Mouse (Mus musculus): Measurements from ENCODE around the gene Zfp984. TPM values are rescaled to one million over a fixed set of nuclear protein-coding genes. Genes with fewer than 3 reads are reported as not detected.
"Not testable (repeated sequence)": the region's sequence is repeated elsewhere in the genome, so short reads cannot be mapped to it uniquely, and the experiment has no call there.

The Zfp984 gene
- polyA plus RNA-seq, 1 experiment from 2014 or later = 6.4 TPM

DNA sequence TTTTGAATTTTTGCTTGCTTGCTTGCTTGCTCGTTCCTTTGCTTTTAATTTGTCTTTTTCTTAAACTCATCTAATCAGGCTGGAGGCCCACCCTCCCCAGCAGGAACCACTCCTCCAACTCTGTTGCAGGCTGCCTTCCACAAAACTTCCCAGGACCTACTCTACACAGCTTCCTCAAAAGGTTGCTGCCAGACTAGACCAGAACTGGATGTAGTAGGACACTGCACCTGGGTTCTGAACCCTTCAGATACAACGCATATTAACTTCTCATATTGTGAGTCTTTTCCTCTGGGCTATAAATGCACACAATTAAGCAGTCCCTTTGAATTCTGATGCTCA, 347 bp upstream of the Zfp984 start:
- 41% methylated on average over 2 of the region's 2 CpGs for WGBS (ENCODE audit: insufficient replicate concordance)
- H3K36me3 ChIP-seq; H3K27me3 ChIP-seq; H3K27ac ChIP-seq; H3K9me3 ChIP-seq (replicated peaks); ATAC-seq (ENCODE audit: low read depth); H3K9ac ChIP-seq; DNase-seq: not testable (repeated sequence)
- Histone ChIP-seq H3K4me2 (peak overlapping the region; percentile 72), H3K4me3 (replicated peaks) (peak overlapping the region; percentile 69), H3K4me1 (replicated peaks) (peaks cover 22% of the 10 kb centered on the region)

DNA sequence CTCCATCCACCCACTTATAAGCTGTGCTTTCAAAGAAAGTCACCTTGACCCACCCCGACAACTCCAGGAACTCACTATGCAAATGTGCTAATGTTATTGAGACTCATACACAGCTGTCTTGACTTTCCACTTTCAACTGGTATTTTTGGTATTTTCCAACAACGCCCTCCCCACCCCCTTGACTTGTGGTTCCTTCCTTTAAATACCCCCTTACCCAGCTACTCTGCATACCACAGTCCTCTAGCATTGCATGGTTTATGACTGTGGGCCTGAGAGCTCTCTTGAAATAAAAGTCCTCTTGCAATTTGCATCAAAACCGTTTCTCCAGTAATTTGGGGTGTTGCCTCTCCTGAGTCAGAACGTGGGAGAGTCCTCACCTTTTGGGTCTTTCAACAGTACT, 1.1 kb downstream of the Zfp984 start:
- peak overlapping the region; percentile 78 for H3K9ac ChIP-seq
- not testable (repeated sequence) for ATAC-seq (ENCODE audit: low read depth)

DNA sequence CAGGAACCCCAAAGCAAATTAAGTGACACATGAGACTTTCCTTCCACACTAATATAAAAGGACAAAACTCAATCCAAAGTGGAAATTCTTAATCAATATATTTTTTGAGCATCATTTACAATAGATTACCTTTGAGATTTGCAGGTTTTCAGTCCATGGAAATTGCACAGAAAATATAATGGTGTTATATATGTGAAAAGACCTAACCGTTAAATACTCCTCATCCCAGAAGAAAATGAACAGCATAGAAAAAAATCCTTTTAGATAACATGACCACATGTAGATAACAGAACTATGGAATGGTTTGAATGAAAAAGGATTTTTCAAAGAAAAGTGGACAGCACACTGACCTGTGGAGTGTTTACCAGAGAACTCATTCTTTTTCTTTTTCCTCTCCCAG, 14.3 kb downstream of the Zfp984 start:
- not testable (repeated sequence) for H3K27me3 ChIP-seq; H3K4me2 ChIP-seq; H3K9ac ChIP-seq; H3K4me1 ChIP-seq (replicated peaks); DNase-seq; H3K4me3 ChIP-seq (replicated peaks); ATAC-seq (ENCODE audit: low read depth); H3K27ac ChIP-seq; H3K9me3 ChIP-seq (replicated peaks)
- WGBS (ENCODE audit: insufficient replicate concordance) = 81% methylated on average over 1 of the region's 1 CpGs
- peaks cover 24% of the 10 kb centered on the region for H3K36me3 ChIP-seq

More for the DNA sequence above, 1.1 kb downstream of the Zfp984 start:
- Histone ChIP-seq H3K4me3 (replicated peaks) (peak overlapping the region; percentile 69), H3K4me2 (peak overlapping the region; percentile 72), H3K4me1 (replicated peaks) (peaks cover 16% of the 10 kb centered on the region)
- H3K27ac ChIP-seq; H3K9me3 ChIP-seq (replicated peaks); H3K27me3 ChIP-seq; DNase-seq; H3K36me3 ChIP-seq: not testable (repeated sequence)
- WGBS (ENCODE audit: insufficient replicate concordance) = 58% methylated on average over 4 of the region's 4 CpGs

DNA sequence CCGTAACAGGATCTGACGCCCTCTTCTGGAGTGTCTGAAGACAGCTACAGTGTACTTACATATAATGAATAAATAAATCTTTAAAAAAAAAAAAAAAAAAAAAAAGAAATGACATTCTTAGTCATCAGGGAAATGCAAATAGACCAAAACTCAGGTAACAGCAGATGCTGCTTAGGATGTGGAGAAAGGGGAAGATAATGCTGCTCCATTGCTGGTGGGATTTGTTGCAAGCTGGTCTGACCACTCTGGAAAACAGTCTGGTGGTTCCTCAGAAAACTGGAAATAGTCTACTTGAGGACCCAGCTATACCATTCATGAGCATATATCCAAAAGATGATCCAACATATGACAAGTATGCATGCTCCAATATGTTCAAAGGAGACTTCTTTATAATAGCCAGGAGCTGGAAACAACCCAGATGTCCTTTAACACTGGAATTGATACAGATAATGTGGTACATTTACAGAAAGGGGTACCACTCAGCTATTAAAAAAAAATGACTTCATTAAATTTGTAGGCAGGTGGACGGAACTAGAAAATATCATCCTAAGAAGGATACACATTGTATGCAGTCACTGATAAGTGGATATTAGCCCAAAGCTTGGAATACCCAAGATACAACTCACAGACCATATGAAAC, 15.4 kb downstream of the Zfp984 start:
- not testable (repeated sequence) for H3K4me2 ChIP-seq; H3K9me3 ChIP-seq (replicated peaks); H3K4me1 ChIP-seq (replicated peaks); H3K4me3 ChIP-seq (replicated peaks); H3K27ac ChIP-seq; ATAC-seq (ENCODE audit: low read depth); H3K27me3 ChIP-seq; H3K9ac ChIP-seq; DNase-seq
- peaks cover 24% of the 10 kb centered on the region for H3K36me3 ChIP-seq
- WGBS (ENCODE audit: insufficient replicate concordance) = 61% methylated on average over 3 of the region's 3 CpGs

DNA sequence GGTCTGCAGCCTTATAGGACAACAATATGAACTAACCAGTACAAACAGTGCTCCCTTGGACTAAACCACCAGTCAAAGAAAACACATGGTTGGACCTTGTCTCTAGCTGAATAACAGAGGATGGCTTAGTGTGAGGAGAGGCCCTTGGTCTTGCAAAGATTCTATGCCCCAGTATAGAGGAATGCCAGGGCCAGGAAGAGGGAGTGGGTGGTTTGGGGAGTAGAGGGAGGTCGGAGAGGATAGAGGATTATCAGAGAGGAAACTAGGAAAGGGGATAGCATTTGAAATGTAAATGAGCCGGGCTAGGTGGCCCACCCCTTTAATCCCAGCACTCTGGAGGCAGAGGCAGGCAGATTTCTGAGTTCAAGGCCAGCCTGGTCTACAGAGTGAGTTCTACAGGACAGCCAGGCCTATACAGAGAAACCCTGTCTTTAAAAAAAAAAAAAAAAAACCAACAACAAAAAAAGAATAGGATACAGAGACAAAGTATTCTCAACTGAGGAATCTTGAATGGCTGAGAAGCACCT, 16.1 kb downstream of the Zfp984 start:
- not testable (repeated sequence) for ATAC-seq (ENCODE audit: low read depth); H3K4me2 ChIP-seq; H3K27ac ChIP-seq; H3K9ac ChIP-seq; DNase-seq; H3K4me3 ChIP-seq (replicated peaks); H3K9me3 ChIP-seq (replicated peaks); H3K4me1 ChIP-seq (replicated peaks); H3K27me3 ChIP-seq
- H3K36me3 ChIP-seq = peaks cover 28% of the 10 kb centered on the region
- WGBS (ENCODE audit: insufficient replicate concordance) = 51% methylated on average over 2 of the region's 2 CpGs

DNA sequence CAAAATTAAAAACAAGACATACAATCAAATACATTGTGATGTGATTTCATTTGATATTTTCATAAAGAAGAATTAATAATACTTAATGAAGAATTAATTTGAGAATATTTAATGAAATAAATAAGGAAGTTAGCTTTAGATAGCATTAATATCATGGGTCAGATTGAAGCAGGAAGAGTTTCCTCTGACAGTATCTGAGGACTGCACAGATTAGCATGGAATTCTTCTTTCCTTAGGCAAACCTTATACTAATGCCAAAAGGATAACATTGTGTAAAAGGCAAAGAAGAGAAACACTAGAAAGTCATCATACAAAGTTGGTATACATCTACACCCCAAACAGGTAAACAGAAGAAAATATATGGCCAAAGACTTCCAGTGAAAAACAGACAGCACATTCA, 17.9 kb downstream of the Zfp984 start:
- H3K36me3 ChIP-seq = peaks cover 32% of the 10 kb centered on the region
- H3K4me3 ChIP-seq (replicated peaks); H3K27me3 ChIP-seq; H3K9ac ChIP-seq; H3K4me2 ChIP-seq; H3K4me1 ChIP-seq (replicated peaks); DNase-seq; H3K9me3 ChIP-seq (replicated peaks); H3K27ac ChIP-seq; ATAC-seq (ENCODE audit: low read depth): not testable (repeated sequence)

DNA sequence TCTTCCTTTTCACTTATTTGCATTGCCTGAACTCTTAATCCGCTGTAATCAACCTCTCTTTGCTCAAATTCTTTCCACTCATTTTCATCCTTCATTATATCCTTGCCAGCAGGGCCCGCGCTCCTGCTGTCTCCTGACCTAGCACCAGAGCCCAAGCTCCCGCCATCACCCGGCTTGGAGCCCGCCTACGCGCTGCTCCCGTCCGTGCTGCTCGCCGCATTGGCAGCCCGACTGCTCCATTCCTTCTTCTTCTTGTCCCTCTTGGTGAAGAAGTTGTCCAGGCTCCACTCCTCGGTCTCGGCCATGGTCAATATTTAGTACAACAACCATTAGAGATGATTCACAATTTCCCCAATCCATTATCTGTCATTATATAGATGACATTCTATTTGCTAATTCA, 63.3 kb downstream of the Zfp984 start:
- not testable (repeated sequence) for H3K9ac ChIP-seq; H3K27ac ChIP-seq; H3K36me3 ChIP-seq; DNase-seq; ATAC-seq (ENCODE audit: low read depth); H3K27me3 ChIP-seq; H3K4me2 ChIP-seq; H3K9me3 ChIP-seq (replicated peaks); H3K4me3 ChIP-seq (replicated peaks); H3K4me1 ChIP-seq (replicated peaks)
- WGBS (ENCODE audit: insufficient replicate concordance) = 80% methylated on average over 14 of the region's 15 CpGs

DNA sequence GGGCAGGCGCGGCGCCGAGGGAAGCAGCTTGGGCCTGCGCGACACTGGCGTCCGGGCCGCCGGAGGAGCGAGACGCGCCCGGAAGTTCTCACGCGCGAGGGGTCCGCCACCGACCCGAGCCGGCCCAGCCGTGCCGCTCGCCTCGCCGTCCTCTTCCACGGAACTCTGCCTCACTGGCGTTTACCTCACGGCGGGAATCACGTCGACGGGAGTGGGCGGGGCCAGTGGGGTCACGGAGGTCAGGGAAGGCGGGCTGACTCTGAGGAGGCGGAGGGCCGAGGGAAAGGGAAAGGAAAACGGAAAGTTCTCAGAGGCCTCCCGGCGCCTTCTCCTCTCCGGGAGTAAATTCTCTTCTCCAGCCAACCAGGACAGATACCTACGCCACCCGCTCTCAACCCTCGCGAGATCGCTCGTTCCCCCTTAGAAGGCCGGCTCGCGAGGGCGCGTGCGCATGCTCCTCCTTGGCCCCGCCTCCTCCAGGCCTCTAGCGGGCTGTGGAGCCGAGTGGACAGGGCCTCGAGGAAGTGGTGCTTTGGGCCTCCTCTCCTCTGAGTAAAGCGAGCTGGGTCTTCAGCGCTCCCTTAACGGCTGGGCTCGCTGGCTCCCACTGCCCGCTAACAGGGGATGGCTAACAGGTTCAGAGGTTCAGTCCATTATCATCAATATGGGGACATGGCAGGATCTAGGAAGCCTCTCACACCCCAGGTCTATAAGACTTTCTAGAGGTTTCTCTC, 70.8 kb downstream of the Zfp984 start:
- H3K4me2 ChIP-seq = peak overlapping the region; percentile 66
- H3K9me3 ChIP-seq (replicated peaks); H3K4me1 ChIP-seq (replicated peaks); H3K36me3 ChIP-seq; H3K9ac ChIP-seq; H3K27ac ChIP-seq; ATAC-seq (ENCODE audit: low read depth); H3K27me3 ChIP-seq; DNase-seq: not testable (repeated sequence)
- H3K4me3 ChIP-seq (replicated peaks) = peak overlapping the region; percentile 50
- 24% methylated on average over 63 of the region's 63 CpGs for WGBS (ENCODE audit: insufficient replicate concordance)

Other genes starting within 250 kb of the Zfp984 start
- gene Zfp979, start 167.3 kb downstream of the Zfp984 start, polyA plus RNA-seq (2015; fragmentation: Nextera tagmentation; extraction: Ambion mirVana) = 4.6 and 6.1 TPM in 2 replicates
- not detected in 2 replicates for gene Zfp534, start 107.2 kb downstream of the Zfp984 start, polyA plus RNA-seq (2015; fragmentation: Nextera tagmentation; extraction: Ambion mirVana)
- 1.3 and 1.5 TPM in 2 replicates for gene Zfp933, start 38.6 kb upstream of the Zfp984 start, polyA plus RNA-seq (2015; fragmentation: Nextera tagmentation; extraction: Ambion mirVana)
- 25.7 and 29.1 TPM in 2 replicates for gene Miip, start 59.0 kb upstream of the Zfp984 start, polyA plus RNA-seq (2015; fragmentation: Nextera tagmentation; extraction: Ambion mirVana)
- 2.5 and 3.5 TPM in 2 replicates for gene Fv1, start 59.2 kb upstream of the Zfp984 start, polyA plus RNA-seq (2015; fragmentation: Nextera tagmentation; extraction: Ambion mirVana)
- gene Mfn2, start 94.9 kb upstream of the Zfp984 start, polyA plus RNA-seq (2015; fragmentation: Nextera tagmentation; extraction: Ambion mirVana) = 17.7 and 21.0 TPM in 2 replicates
- 24.9 and 28.3 TPM in 2 replicates for gene Plod1, start 127.0 kb upstream of the Zfp984 start, polyA plus RNA-seq (2015; fragmentation: Nextera tagmentation; extraction: Ambion mirVana)
- 6.8 and 7.1 TPM in 2 replicates for gene 2510039O18Rik, start 131.1 kb upstream of the Zfp984 start, polyA plus RNA-seq (2015; fragmentation: Nextera tagmentation; extraction: Ambion mirVana)
- 0.38 TPM in 1 of 2 replicates, not detected in the other for gene Nppb, start 176.0 kb upstream of the Zfp984 start, polyA plus RNA-seq (2015; fragmentation: Nextera tagmentation; extraction: Ambion mirVana)
- 0.48 and 5.6 TPM in 2 replicates for gene Nppa, start 190.9 kb upstream of the Zfp984 start, polyA plus RNA-seq (2015; fragmentation: Nextera tagmentation; extraction: Ambion mirVana)
- gene Clcn6, start 229.0 kb upstream of the Zfp984 start, polyA plus RNA-seq (2015; fragmentation: Nextera tagmentation; extraction: Ambion mirVana) = 1.5 and 1.7 TPM in 2 replicates
- gene Mthfr, start 229.3 kb upstream of the Zfp984 start, polyA plus RNA-seq (2015; fragmentation: Nextera tagmentation; extraction: Ambion mirVana) = 8.9 and 10.7 TPM in 2 replicates